Mouse (Mus musculus) embryonic facial prominence, embryonic 15.5 days (tissue): Measurements from ENCODE around the gene Nsd1. TPM values are rescaled to one million over a fixed set of nuclear protein-coding genes. Genes with fewer than 3 reads are reported as not detected.

Source experiments
- polyA plus RNA-seq: library from polyadenylated mRNA; unstranded; fragments of >200 nt; fragmentation: Nextera tagmentation; extraction: Ambion mirVana; gene quantifications from 2 replicates; pipeline ENCODE4 v1.2.1, GENCODE M21; 2015

Nsd1 gene
- polyA plus RNA-seq, 1 experiment from 2014 or later = 54.0 TPM

Other genes with a start within 250 kb of the Nsd1 start
- gene Hk3, start 188.4 kb upstream of the Nsd1 start, polyA plus RNA-seq = 2.4 and 2.5 TPM in 2 replicates
- 27.8 and 32.2 TPM in 2 replicates for gene Uimc1, start 109.5 kb upstream of the Nsd1 start, polyA plus RNA-seq
- 24.3 and 26.3 TPM in 2 replicates for gene Zfp346, start 104.5 kb upstream of the Nsd1 start, polyA plus RNA-seq
- gene Gm17617, start 76.2 kb upstream of the Nsd1 start, polyA plus RNA-seq = not detected in 2 replicates
- gene Fgfr4, start 57.1 kb upstream of the Nsd1 start, polyA plus RNA-seq = 12.7 and 14.6 TPM in 2 replicates
- gene Prelid1, start 110.7 kb downstream of the Nsd1 start, polyA plus RNA-seq = 415 and 433 TPM in 2 replicates
- 135 and 137 TPM in 2 replicates for gene Rab24, start 112.2 kb downstream of the Nsd1 start, polyA plus RNA-seq
- 40.9 and 44.0 TPM in 2 replicates for gene Mxd3, start 120.0 kb downstream of the Nsd1 start, polyA plus RNA-seq
- 100.0 and 110 TPM in 2 replicates for gene Lman2, start 153.0 kb downstream of the Nsd1 start, polyA plus RNA-seq
- 2.1 and 2.5 TPM in 2 replicates for gene Rgs14, start 159.9 kb downstream of the Nsd1 start, polyA plus RNA-seq
- gene Slc34a1, start 188.4 kb downstream of the Nsd1 start, polyA plus RNA-seq = 0.11 TPM in 1 of 2 replicates, not detected in the other
- gene Pfn3, start 205.4 kb downstream of the Nsd1 start, polyA plus RNA-seq = not detected in 2 replicates
- 0.16 TPM in 1 of 2 replicates, not detected in the other for gene F12, start 217.0 kb downstream of the Nsd1 start, polyA plus RNA-seq
- gene Grk6, start 235.3 kb downstream of the Nsd1 start, polyA plus RNA-seq = 43.8 and 45.1 TPM in 2 replicates